Mouse (Mus musculus): ENCODE results near the gene Gm15013.
"Not testable (repeated sequence)": the region's sequence is repeated elsewhere in the genome, so short reads cannot be mapped to it uniquely, and the experiment has no call there.

Gm15013 gene

DNA sequence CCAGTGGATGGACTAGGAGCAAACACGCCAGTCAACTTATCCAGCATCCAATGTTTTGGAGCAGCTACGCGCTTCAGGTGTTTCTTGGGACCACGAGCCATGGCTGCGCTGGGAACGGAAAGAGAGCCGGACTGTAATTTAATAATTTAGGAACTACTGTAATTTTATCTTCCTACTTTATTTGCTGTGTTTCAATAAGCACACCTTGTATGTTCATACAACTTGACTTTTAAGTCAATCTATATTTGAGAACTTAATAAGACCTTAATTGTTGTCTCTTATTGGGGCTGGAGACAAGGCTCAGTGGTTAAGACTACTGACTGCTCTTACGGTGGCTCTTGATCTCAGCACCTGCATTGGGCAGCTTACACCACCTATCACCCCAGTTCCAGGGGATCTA, at the start of gene Gm15013:
TSS of gene Gm15013 (minus strand) at position 101 of the 400 bp plus-strand sequence.
- DNase-seq (ENCODE audit: low read depth, low spot score) = no peak

DNA sequence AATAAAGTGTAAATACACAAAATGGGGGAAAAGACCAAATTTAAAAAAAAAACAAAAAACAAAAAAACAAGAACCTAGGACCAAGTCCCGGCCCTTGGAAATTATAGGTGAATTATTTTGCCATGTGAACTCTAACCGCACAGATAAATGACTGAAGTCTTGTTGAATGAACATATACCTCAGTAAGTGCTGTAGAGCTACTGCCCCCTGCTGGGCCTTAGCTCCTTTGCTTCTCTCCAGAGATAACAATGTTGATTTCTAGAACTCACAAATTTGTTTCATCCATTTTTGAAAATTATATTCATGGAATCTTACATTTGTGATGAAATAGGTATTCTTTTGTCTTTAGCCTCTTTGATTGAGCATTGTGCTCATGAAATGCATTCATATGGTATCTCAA, 48.3 kb upstream of the Gm15013 start:
- DNase-seq (ENCODE audit: low read depth, low spot score) = no peak

DNA sequence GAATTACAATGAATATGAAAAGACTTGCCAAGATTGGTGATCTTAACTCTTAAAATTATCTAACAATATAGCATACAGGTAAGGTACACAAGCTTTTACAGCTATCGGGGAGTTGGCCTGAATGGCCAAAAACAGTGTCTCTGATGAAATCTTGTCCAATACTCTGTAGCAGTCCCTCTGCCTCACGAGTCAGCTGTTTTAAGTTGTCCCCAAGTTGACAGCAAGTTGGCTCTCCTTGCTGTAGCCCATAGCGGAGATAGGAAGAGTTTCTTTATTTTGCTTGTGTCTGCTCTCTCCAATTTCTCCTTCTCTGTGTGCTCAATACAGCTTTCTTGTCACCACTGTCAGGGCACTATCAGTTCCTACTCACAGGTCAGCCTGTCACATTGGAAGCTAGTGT, 44.4 kb upstream of the Gm15013 start:
- not testable (repeated sequence) for DNase-seq (ENCODE audit: low read depth, low spot score)

DNA sequence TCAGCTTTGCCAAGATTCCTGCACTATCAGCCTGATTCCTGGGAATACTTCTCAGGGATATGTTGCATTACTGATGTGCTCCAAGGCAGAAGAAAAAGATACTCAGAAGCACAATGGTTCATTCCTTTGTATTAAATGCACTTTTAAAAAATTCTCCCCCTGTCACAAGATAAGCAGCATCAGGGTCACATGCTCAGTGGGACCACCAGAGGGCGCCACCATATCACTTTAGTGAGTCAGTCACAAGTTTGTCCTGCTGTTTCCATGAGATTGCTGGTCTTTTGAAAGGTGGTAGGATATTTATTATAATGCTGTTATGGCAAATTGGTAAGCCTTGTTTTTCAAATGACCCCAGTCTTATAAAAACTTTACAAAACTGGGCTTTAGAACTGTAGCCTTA, 37.6 kb upstream of the Gm15013 start:
- DNase-seq (ENCODE audit: low read depth, low spot score) = peak; percentile 10

DNA sequence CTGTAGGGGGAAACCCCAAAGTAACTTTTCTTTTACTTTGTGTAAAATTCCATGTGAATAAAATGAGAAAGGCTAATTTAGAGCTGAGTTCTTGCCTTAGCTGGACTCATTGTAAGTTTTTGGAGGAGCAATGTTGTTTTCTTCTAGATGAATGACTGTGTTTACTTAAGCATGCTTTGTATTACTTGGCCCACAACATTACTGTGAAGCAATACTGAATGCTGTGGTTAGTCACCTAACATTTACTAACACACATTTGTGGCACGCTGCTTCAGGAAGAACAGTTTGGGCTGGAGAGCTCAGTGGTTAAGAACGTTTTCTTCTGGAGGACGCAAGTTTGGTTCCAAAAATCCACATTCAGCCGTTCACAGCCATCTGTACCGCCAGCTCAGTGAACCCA, 22.8 kb upstream of the Gm15013 start:
- DNase-seq (ENCODE audit: low read depth, low spot score) = no peak

DNA sequence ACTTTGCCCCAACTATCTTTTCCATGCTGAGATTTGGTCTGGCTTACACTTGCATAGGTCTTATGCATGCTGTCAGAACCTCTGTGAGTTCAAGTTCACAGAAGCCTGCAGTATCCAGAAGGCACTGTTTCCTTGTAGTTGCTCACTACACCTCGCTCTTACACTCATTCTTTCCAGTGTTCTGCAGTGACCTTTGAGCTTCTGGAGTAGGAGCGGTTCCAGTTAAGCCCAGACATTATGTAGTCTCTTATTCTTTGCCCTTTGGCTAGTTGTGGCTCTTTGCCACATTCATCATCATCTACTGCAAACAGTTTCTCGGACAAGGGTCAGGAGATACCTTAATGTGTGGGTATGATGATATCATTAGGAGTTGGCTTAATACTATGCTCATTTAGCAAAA, 16.3 kb upstream of the Gm15013 start:
- DNase-seq (ENCODE audit: low read depth, low spot score) = no peak

DNA sequence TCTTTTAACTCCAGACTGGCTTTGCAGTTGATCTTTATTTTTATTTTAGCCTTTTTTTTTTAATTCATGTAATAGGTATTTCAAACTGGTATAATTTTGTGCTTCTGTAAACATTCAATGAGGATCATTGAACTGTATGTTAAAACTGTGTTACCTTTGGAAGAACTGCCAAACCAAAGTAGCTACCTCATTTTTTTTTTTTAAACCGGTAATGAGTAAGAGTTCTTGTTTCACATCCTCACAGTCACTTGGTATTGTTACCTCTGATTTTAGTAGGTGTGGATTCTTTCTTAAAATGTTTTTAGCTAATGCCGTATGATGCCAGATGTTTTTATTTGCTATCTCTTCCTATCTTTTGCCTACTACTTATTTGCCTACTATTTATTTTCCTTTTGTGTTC, 8.1 kb upstream of the Gm15013 start:
- no peak for DNase-seq (ENCODE audit: low read depth, low spot score)

DNA sequence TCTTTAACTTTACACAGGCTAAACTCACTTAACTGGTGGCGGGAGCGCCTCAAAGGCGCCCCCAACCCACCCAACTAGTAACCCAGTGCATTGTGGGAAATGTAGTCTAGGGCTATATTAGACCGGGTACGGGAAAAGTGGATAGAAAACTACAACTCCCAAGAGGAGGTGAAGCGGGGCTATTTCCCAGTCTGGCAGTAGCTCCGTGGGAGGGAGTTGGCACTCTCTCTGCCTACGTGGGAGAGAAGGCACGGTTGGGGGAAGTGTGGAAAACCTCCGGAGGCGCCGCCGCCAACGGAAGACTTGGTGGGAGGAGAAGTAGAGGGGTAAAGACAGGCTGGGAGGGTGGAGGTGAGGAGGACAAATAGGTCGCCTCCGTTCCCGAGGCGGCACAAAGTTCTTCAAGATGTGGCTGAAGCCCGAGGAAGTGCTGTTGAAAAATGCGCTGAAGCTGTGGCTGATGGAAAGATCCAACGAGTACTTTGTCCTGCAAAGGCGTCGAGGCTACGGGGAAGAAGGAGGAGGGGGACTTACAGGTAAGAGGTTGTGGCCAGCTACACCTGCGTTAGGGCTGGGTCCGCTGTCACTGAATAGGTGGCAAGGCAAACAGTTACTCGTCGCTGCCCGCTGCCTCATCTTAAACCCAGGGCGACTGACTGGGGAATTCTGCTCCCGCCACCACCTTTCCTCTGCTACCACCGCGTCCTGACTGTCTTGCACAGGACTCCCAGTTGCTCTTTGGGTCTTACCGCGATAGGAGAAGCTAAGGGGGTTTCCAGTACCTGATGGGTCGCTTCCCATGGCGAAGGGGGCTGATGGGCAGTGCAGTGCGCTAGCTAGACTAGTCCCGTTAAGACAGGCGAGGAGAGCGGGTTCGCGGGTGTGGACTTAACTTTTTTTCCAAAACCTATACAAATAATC, 29.2 kb downstream of the Gm15013 start, which contains the start of gene Tbc1d8b:
TSS of gene Tbc1d8b (plus strand) at position 222 of the 921 bp plus-strand sequence.
- DNase-seq (ENCODE audit: low read depth, low spot score) = peak; percentile 85

DNA sequence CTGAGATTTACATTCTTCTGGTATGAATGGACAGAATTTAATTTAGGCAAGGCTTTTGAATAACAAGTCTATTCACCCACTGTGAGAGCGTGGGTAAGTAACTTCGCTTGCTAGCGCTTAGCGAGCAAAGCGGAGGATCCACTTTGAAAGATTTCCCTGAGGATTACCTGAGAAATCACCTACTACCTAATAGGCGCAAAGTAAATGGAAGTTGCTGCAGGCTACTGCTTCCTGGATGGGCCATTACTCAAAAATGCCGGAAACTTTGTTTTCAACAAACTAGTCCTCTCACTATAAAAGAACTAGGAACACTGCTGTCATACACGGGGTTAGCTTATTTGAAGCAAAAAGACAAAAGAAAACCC, 29.9 kb downstream of the Gm15013 start:
- DNase-seq (ENCODE audit: low read depth, low spot score) = no peak

DNA sequence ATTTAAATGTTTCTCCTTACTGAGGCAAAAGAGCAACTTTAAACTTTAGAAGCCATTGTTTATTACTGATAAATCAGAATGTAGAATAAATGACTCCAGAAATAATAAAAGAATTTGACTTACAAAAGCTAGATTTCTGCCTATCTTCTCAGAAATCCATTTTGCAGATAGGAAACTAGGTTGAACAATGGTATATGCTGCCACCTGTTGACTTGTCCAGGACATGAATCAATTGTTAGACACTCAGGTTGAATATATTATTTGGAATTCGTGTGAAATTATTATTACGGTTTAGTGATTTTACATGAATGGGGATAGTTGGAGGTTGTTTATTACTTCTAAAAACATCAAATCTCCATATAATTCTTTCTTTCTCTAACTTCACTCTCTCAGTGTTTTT, 48.5 kb downstream of the Gm15013 start:
- no peak for DNase-seq (ENCODE audit: low read depth, low spot score)
